Mouse (Mus musculus) C2C12 (cell line): ENCODE measurements around the gene Larp1.

Source experiments
- CTCF ChIP-seq: IDR thresholded peaks from one replicate; pipeline ENCODE4 v1.5.1; 2011; ENCODE audit not compliant: control insufficient read depth, insufficient read depth, insufficient read length
- MYOD1 ChIP-seq: IDR thresholded peaks from one replicate; pipeline ENCODE4 v1.6.1; 2011; ENCODE audit warnings: low read depth; ENCODE audit not compliant: control insufficient read depth, insufficient read length

GRCm38 (mm10) chr11:58103697-58104306 lies 94.9 kb downstream of the Larp1 start, which contains the start of gene Cnot8:
- TF ChIP-seq CTCF: no peak
- TF ChIP-seq MYOD1: no peak
